Mouse (Mus musculus): Measurements from ENCODE around the gene Cyb5d1. TPM values are rescaled to one million over a fixed set of nuclear protein-coding genes. Genes with fewer than 3 reads are reported as not detected.

Cyb5d1 gene
- polyA plus RNA-seq, 1 experiment from 2014 or later = 23.9 TPM

- ATAC-seq (ENCODE audit: low FRiP score, low TSS enrichment) = no peak
- H3K27ac ChIP-seq (ENCODE audit: low read depth, low read length) = no peak overlapping the region
- H3K9ac ChIP-seq (ENCODE audit: low read depth, low read length) = no peak overlapping the region
- H3K4me1 ChIP-seq (ENCODE audit: control insufficient read depth, insufficient read depth, low read length) = peaks cover 8% of the 10 kb centered on the region
- no peaks in the 10 kb centered on the region for H3K9me3 ChIP-seq (ENCODE audit: control insufficient read depth, low read length)
- H3K27me3 ChIP-seq (ENCODE audit: control insufficient read depth, insufficient read depth, low read length) = peaks cover 15% of the 10 kb centered on the region
- no peak overlapping the region for H3K4me3 ChIP-seq (ENCODE audit: low read length)
- no peaks in the 10 kb centered on the region for H3K36me3 ChIP-seq (ENCODE audit: control insufficient read depth, insufficient read depth, low read length)
- WGBS = 81% methylated on average over 2 of the region's 2 CpGs
- no peak overlapping the region for H3K4me2 ChIP-seq (replicated peaks; ENCODE audit: low read depth, low read length)
These were observed 30.8 kb upstream of the Cyb5d1 start for GRCm38 (mm10) chr11:69426246-69426645.

DNA sequence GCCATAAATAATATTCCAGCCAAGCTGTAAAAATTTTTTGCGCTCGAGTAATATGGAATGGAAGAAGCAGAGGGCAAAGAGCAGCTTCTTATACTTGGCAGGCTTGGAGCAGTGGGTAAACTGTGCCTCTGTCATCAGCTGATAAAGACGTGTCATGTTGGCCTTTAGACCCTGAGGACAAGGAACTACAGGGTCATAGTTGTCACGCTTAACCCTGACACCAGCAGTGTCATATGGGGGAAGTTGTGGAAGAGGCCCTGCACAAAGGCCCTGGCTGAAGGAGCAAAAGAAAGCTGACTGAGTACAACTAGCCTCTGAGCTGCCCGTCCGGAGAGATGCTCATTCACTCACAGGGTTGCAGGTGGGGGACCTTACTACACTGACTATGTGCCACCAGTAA, 28.5 kb upstream of the Cyb5d1 start:
- H3K4me3 ChIP-seq (ENCODE audit: low read length) = no peak overlapping the region
- H3K9ac ChIP-seq (ENCODE audit: low read depth, low read length) = no peak overlapping the region
- 69% methylated on average over 6 of the region's 6 CpGs for WGBS
- no peak for ATAC-seq (ENCODE audit: low FRiP score, low TSS enrichment)
- H3K36me3 ChIP-seq (ENCODE audit: control insufficient read depth, insufficient read depth, low read length) = no peaks in the 10 kb centered on the region
- H3K27ac ChIP-seq (ENCODE audit: low read depth, low read length) = no peak overlapping the region
- H3K4me2 ChIP-seq (replicated peaks; ENCODE audit: low read depth, low read length) = no peak overlapping the region
- no peaks in the 10 kb centered on the region for H3K9me3 ChIP-seq (ENCODE audit: control insufficient read depth, low read length)
- H3K27me3 ChIP-seq (ENCODE audit: control insufficient read depth, insufficient read depth, low read length) = peaks cover 22% of the 10 kb centered on the region
- peaks cover 25% of the 10 kb centered on the region for H3K4me1 ChIP-seq (ENCODE audit: control insufficient read depth, insufficient read depth, low read length)

GRCm38 (mm10) chr11:69422842-69423241, 27.4 kb upstream of the Cyb5d1 start:
- H3K4me2 ChIP-seq (replicated peaks; ENCODE audit: low read depth, low read length) = no peak overlapping the region
- H3K9me3 ChIP-seq (ENCODE audit: control insufficient read depth, low read length) = no peaks in the 10 kb centered on the region
- peaks cover 22% of the 10 kb centered on the region for H3K27me3 ChIP-seq (ENCODE audit: control insufficient read depth, insufficient read depth, low read length)
- no peak overlapping the region for H3K4me3 ChIP-seq (ENCODE audit: low read length)
- H3K27ac ChIP-seq (ENCODE audit: low read depth, low read length) = no peak overlapping the region
- H3K36me3 ChIP-seq (ENCODE audit: control insufficient read depth, insufficient read depth, low read length) = no peaks in the 10 kb centered on the region
- WGBS = 88% methylated on average over 10 of the region's 10 CpGs
- no peak for ATAC-seq (ENCODE audit: low FRiP score, low TSS enrichment)
- peaks cover 25% of the 10 kb centered on the region for H3K4me1 ChIP-seq (ENCODE audit: control insufficient read depth, insufficient read depth, low read length)
- no peak overlapping the region for H3K9ac ChIP-seq (ENCODE audit: low read depth, low read length)

GRCm38 (mm10) chr11:69421131-69421977, 25.9 kb upstream of the Cyb5d1 start:
- no peaks in the 10 kb centered on the region for H3K9me3 ChIP-seq (ENCODE audit: control insufficient read depth, low read length)
- no peak overlapping the region for H3K27ac ChIP-seq (ENCODE audit: low read depth, low read length)
- H3K36me3 ChIP-seq (ENCODE audit: control insufficient read depth, insufficient read depth, low read length) = no peaks in the 10 kb centered on the region
- no peak overlapping the region; the same call in 1 of the 2 replicates for H3K9ac ChIP-seq (ENCODE audit: low read depth, low read length)
- 12% methylated on average over 25 of the region's 25 CpGs for whole genome bisulfite sequencing
- H3K4me1 ChIP-seq (ENCODE audit: control insufficient read depth, insufficient read depth, low read length) = peaks cover 35% of the 10 kb centered on the region
- ATAC-seq (ENCODE audit: low FRiP score, low TSS enrichment) = no peak
- 0 out of 2 replicates have a peak overlapping the region, but pooled peaks have one; percentile 84 for H3K4me3 ChIP-seq (ENCODE audit: low read length)
- H3K27me3 ChIP-seq (ENCODE audit: control insufficient read depth, insufficient read depth, low read length) = peaks cover 22% of the 10 kb centered on the region
- peak overlapping the region; percentile 95; the same call in 1 of the 2 replicates for H3K4me2 ChIP-seq (replicated peaks; ENCODE audit: low read depth, low read length)

DNA sequence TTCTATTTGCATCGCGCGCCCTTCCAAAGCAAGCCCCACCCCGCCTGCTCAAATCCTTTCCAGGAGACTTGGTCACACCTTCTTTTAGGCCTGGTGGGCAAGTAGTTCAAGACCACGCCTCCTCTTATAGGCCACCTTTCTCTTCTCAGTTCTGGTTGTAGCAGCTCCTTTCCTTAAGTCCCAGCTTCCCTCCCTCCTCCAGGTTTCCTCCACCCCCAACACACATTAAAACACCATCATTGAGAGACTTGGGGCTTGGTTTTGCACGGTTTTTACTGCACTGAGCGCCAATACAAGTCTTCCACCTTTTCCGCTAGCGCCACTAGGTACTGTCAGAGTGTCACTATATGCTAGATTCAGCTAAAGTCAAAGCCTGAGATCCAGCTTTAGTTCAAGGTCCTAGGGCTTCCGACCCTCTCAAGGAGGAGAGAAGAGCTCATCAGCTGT, 25.1 kb upstream of the Cyb5d1 start:
- Histone ChIP-seq H3K4me1 (ENCODE audit: control insufficient read depth, insufficient read depth, low read length) (peaks cover 35% of the 10 kb centered on the region), H3K4me3 (ENCODE audit: low read length) (peak overlapping the region; percentile 84), H3K9me3 (ENCODE audit: control insufficient read depth, low read length) (no peaks in the 10 kb centered on the region), H3K4me2 (replicated peaks; ENCODE audit: low read depth, low read length) (peak overlapping the region; percentile 95), H3K9ac (ENCODE audit: low read depth, low read length) (peak overlapping the region; percentile 52; the same call in 1 of the 2 replicates), H3K27me3 (ENCODE audit: control insufficient read depth, insufficient read depth, low read length) (peaks cover 22% of the 10 kb centered on the region), H3K27ac (ENCODE audit: low read depth, low read length) (no peak overlapping the region), H3K36me3 (ENCODE audit: control insufficient read depth, insufficient read depth, low read length) (no peaks in the 10 kb centered on the region)
- no peak for ATAC-seq (ENCODE audit: low FRiP score, low TSS enrichment)
- 7% methylated on average over 10 of the region's 10 CpGs for WGBS

DNA sequence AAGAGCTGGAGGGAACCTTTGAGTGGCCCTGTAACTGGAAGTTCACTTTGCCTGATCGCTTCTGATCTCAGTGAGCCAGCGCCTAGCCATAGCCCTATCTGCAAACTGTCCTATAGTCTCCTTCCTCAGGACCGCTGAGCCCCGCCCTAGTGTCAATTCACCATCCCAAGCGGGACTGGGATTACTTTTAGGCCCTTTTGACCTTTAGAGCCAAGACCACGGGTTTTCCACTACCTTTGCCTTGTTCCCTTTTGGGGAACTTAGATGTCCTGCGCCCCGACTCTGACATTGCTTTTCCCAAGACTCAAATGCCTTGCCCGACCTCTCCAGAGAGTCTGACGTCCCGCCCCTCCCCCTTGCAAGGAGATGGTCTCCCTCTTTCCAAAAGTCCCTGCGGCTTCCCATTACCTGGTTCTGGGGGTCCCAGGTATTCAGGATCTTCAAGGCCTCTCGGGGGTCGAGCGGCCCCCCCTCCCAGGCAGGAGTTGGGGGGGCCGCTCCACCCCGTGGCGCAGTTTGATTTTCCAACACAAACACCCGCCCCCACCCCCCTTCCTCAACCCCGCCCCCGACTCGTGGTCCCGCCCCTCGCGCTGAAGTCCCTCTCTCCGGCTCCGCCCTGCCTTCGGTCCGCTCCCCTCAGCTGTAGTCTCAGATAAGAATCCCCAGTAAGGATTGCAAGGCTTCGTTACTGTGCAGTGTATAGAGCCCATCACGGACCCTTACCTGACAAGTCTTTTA, 24.6 kb upstream of the Cyb5d1 start:
- Histone ChIP-seq H3K4me2 (replicated peaks; ENCODE audit: low read depth, low read length) (peak overlapping the region; percentile 95), H3K4me3 (ENCODE audit: low read length) (peak overlapping the region; percentile 84), H3K27ac (ENCODE audit: low read depth, low read length) (peak overlapping the region; percentile 88; the same call in 1 of the 2 replicates), H3K36me3 (ENCODE audit: control insufficient read depth, insufficient read depth, low read length) (no peaks in the 10 kb centered on the region), H3K4me1 (ENCODE audit: control insufficient read depth, insufficient read depth, low read length) (peaks cover 36% of the 10 kb centered on the region), H3K9me3 (ENCODE audit: control insufficient read depth, low read length) (no peaks in the 10 kb centered on the region), H3K9ac (ENCODE audit: low read depth, low read length) (peak overlapping the region; percentile 52), H3K27me3 (ENCODE audit: control insufficient read depth, insufficient read depth, low read length) (peaks cover 22% of the 10 kb centered on the region)
- WGBS = under 1% methylated on average over 31 of the region's 31 CpGs
- ATAC-seq (ENCODE audit: low FRiP score, low TSS enrichment) = no peak

GRCm38 (mm10) chr11:69419443-69419812, 24.0 kb upstream of the Cyb5d1 start:
- no peaks in the 10 kb centered on the region for H3K9me3 ChIP-seq (ENCODE audit: control insufficient read depth, low read length)
- H3K36me3 ChIP-seq (ENCODE audit: control insufficient read depth, insufficient read depth, low read length) = no peaks in the 10 kb centered on the region
- under 1% methylated on average over 19 of the region's 19 CpGs for WGBS
- peak overlapping the region; percentile 95 for H3K4me2 ChIP-seq (replicated peaks; ENCODE audit: low read depth, low read length)
- peak overlapping the region; percentile 88 for H3K27ac ChIP-seq (ENCODE audit: low read depth, low read length)
- H3K27me3 ChIP-seq (ENCODE audit: control insufficient read depth, insufficient read depth, low read length) = peaks cover 22% of the 10 kb centered on the region
- peaks cover 41% of the 10 kb centered on the region for H3K4me1 ChIP-seq (ENCODE audit: control insufficient read depth, insufficient read depth, low read length)
- no peak for ATAC-seq (ENCODE audit: low FRiP score, low TSS enrichment)
- H3K9ac ChIP-seq (ENCODE audit: low read depth, low read length) = peak overlapping the region; percentile 52
- peak overlapping the region; percentile 84 for H3K4me3 ChIP-seq (ENCODE audit: low read length)

GRCm38 (mm10) chr11:69418481-69419442, 23.3 kb upstream of the Cyb5d1 start:
- H3K4me3 ChIP-seq (ENCODE audit: low read length) = peak overlapping the region; percentile 84
- peak overlapping the region; percentile 96 for H3K27ac ChIP-seq (ENCODE audit: low read depth, low read length)
- peaks cover 22% of the 10 kb centered on the region for H3K27me3 ChIP-seq (ENCODE audit: control insufficient read depth, insufficient read depth, low read length)
- H3K9me3 ChIP-seq (ENCODE audit: control insufficient read depth, low read length) = no peaks in the 10 kb centered on the region
- ATAC-seq (ENCODE audit: low FRiP score, low TSS enrichment) = peak; percentile 88
- WGBS = 2% methylated on average over 40 of the region's 45 CpGs
- H3K4me2 ChIP-seq (replicated peaks; ENCODE audit: low read depth, low read length) = peak overlapping the region; percentile 95
- no peaks in the 10 kb centered on the region for H3K36me3 ChIP-seq (ENCODE audit: control insufficient read depth, insufficient read depth, low read length)
- H3K4me1 ChIP-seq (ENCODE audit: control insufficient read depth, insufficient read depth, low read length) = peaks cover 48% of the 10 kb centered on the region
- H3K9ac ChIP-seq (ENCODE audit: low read depth, low read length) = peak overlapping the region; percentile 69
